Mouse (Mus musculus): ENCODE measurements around the gene Xxylt1.

Xxylt1 gene

GRCm38 (mm10) chr16:30992568-30992967 is 88.7 kb downstream of the Xxylt1 start:
- no peak for DNase-seq (ENCODE audit: extremely low spot score, low read depth, low spot score)

DNA sequence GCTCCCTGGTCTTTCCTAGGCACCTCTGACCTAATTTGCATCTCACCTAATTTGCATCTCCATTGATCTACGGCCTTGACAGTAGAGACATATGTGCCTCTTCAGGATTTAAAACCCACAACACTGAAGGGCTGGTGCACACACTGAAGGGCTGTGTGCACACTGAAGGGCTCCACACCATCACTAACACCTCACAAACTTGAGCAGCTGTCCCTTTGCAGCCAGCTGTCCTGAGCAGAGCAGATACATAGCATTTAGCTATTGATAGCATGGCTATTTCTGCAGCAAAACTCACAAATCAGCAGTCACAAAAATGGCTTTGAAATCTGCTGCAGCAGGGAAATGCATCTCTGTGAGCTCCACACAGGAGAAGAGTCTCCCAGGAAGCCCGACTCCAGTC is 90.6 kb downstream of the Xxylt1 start:
- no peak for DNase-seq (ENCODE audit: extremely low spot score, low read depth, low spot score)

- no peak for DNase-seq (ENCODE audit: extremely low spot score, low read depth, low spot score)
Measured at GRCm38 (mm10) chr16:30988225-30988624, 93.0 kb downstream of the Xxylt1 start.

DNA sequence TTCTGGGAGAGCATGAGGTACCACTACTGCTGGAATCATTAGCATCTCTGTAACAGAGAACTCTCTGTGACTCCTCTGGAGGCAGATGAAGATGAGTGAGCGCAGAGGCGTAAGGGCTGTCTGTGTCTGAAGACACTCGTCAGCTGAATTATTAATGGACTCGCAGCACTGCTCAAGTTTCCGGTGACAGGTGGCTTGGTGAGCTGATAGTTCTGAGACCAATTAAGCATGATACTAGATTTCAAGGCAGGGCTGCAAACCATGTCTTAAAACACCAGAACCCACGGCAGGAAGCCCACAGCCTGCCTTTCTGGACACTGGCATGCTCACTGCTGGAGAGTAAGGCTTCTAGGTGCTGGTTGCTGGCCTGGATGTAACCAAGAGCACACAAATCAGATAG is 93.5 kb downstream of the Xxylt1 start:
- DNase-seq (ENCODE audit: extremely low spot score, low read depth, low spot score): no peak

GRCm38 (mm10) chr16:30984826-30985545 is 96.2 kb downstream of the Xxylt1 start:
- DNase-seq (ENCODE audit: extremely low spot score, low read depth, low spot score): no peak

- DNase-seq (ENCODE audit: extremely low spot score, low read depth, low spot score): no peak
Measured at GRCm38 (mm10) chr16:30984101-30984500, 97.1 kb downstream of the Xxylt1 start.

- no peak for DNase-seq (ENCODE audit: extremely low spot score, low read depth, low spot score)
Measured at GRCm38 (mm10) chr16:30983699-30984098, 97.5 kb downstream of the Xxylt1 start.

DNA sequence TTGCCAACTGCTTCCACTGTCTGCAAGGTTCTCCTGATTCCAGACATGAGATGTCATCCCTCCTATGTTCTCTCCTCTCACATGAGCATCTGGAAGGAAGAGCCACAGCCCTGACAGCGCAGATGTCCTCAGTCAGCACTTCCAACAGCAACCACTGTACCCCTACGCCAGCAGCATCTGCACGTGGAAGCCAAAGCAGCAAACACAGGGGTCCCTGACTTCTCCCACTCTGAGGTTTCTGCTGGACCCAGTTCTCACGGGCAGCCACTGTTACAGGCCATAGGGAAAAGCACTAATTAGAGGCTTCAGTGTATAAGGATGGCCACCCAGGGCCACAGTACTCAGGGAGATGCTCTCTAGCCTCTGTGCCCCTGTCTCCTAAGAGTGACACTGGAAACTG is 98.0 kb downstream of the Xxylt1 start:
- no peak for DNase-seq (ENCODE audit: extremely low spot score, low read depth, low spot score)

DNA sequence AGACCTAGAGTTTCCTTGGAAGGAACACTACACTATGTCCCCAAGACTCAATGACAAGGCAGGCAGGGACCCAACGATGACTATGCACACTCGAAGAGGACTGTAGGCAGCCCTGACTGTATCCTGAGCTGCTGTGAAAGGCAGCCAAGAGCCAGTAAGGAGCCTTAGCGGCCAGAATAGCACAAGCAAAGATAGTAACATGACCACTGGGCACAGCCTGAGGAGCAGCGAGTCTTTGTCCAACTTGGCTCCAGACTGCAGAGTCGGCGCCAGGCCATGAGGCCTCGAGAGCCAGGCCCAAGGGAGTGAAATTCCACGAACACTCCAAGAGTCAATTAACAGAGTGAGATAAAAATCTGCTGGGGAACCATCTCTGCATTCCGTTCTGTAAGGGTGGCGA is 99.9 kb downstream of the Xxylt1 start:
- no peak for DNase-seq (ENCODE audit: extremely low spot score, low read depth, low spot score)

- DNase-seq (ENCODE audit: extremely low spot score, low read depth, low spot score): no peak
Measured at GRCm38 (mm10) chr16:30979905-30980304, 101.3 kb downstream of the Xxylt1 start.

GRCm38 (mm10) chr16:30977728-30978127 is 103.5 kb downstream of the Xxylt1 start:
- DNase-seq (ENCODE audit: extremely low spot score, low read depth, low spot score): no peak

DNA sequence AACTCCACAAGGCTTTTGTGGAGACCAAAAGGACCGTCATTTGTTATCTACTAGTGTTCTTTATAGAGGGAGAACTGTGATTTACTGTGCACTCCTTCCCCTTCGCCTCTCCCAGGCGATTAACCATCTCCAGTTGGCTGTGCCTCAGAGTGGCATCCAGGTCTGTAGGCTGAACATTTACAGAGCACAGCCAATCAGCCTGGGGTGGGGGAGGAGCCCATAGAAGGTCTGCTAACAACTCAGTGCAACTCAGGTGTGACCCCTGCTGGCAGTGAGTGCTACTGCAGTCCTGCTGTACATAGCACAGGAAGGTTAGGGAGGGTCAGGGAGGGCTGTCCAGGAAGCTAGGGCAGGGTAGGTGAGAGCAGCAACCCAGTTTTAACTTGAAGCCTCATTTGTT is 104.0 kb downstream of the Xxylt1 start:
- peak; percentile 97 for DNase-seq (ENCODE audit: extremely low spot score, low read depth, low spot score)

DNA sequence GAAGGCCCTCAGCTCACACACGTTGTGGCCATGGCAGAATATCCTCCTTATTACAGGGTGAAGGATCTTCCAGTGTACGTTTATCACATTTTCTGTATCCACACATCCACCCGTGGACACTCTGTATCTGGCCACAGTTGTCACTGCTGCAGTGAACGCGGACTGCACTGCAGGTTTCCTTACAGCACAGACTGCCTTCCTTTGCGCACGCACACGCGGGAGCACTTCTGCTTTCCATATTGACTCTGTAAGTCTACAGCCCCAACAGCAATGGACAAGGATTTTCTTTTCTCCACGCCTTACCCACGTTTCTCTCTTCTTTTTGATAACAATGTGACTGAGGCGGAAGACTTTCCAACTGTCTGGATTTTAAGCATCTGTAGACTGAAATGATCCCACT is 106.7 kb downstream of the Xxylt1 start:
- no peak for DNase-seq (ENCODE audit: extremely low spot score, low read depth, low spot score)

DNA sequence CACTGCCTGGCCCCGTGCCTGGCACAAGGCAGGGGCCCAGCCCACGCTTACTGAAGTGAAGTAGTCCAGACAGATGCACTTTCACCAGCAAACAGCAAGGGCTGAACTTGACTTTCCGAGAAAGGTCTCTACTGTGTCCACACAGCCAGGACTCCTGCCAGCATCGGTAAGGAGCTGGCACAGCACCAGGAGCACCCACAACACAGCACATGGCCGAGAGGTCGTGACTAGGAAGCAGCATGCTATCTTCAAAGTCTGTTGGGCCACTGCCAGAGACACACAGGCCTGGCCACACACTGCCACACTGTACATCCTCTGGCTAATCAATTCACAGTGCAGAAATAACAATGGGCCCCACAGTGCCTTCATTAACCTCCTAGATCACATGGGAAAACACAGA is 107.8 kb downstream of the Xxylt1 start:
- no peak for DNase-seq (ENCODE audit: extremely low spot score, low read depth, low spot score)

- no peak for DNase-seq (ENCODE audit: extremely low spot score, low read depth, low spot score)
Measured at GRCm38 (mm10) chr16:30971950-30972541, 109.2 kb downstream of the Xxylt1 start.

- DNase-seq (ENCODE audit: extremely low spot score, low read depth, low spot score): no peak
Measured at GRCm38 (mm10) chr16:30969266-30970064, 111.8 kb downstream of the Xxylt1 start.

DNA sequence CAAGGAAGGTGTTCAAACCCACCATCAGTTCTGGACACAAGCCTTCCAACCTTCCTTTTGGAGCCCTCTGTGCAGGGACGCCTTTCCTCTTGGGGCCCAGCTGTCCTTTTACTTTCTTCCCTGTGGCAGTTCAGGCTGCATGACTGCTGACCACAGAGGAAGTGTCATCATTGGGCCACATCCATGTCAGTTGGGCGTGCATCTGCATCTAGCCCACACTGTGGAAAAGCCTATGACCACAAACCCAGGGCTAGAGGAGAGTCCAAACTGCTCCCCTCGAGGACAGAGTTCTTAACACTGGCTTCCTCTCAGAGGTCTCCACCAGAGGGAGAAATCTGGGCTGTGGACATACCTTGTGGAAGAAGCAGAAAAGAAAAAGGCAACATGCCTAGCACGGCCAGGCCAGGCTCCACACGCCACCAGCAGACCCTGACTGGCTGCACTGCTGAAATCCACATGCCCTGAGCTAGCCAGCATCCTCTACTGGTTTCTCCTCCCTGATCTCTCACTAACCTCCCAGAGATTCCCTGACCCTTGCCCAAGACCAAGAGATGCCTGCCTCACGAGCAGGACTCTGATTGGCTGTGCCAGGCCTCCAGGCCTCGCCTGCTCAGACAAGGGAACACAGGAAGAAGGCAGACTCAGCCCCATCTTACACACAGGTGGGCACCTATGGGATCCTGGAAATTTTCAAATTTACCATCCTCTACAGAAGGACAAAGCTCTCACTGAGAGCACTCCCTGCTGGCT is 112.7 kb downstream of the Xxylt1 start:
- DNase-seq (ENCODE audit: extremely low spot score, low read depth, low spot score): no peak

GRCm38 (mm10) chr16:30966684-30967083 is 114.5 kb downstream of the Xxylt1 start:
- no peak for DNase-seq (ENCODE audit: extremely low spot score, low read depth, low spot score)

GRCm38 (mm10) chr16:30964891-30965290 is 116.3 kb downstream of the Xxylt1 start:
- no peak for DNase-seq (ENCODE audit: extremely low spot score, low read depth, low spot score)

DNA sequence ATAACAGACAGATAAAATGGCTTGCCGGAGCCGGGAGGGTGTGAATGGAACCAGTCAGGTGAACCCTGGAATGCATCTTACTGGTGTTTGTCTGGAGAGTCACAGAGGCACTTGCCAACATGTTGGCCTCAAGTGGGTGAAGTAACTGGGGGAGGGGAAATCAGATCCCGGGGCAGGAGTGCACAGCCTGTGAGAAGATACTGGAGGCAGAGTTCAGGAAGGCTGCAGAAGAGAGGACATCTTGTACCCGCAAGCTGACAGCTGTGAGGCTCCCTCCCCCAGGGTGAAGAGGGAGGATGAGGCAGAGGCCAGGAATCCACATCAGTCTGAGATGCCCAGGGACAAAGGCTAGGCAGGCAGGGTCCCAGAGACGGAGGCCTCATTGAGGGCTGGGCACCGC is 116.8 kb downstream of the Xxylt1 start:
- DNase-seq (ENCODE audit: extremely low spot score, low read depth, low spot score): no peak

DNA sequence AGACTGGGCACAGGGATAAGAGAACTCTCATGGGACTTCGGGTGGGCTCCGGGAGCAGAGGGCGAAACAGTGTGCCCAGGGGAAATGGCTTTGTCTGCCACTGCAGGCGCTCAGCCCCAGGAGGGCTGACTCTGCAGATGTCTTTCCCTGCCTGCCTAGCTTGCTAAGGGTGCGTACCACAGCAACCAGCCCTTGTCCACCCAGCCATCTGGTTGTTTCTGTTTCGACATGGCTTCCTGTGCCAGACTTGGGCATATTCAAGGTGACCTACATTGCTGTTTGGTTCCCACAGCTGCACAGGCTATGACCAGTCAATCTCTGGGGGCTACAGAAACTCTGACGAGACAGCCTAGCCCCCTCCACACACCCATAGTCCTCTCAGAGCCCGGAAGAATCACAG is 118.7 kb downstream of the Xxylt1 start:
- DNase-seq (ENCODE audit: extremely low spot score, low read depth, low spot score): no peak

All from hindlimb bud, embryonic 11.5 days (tissue).